10 mouse cellular contexts compared by ENCODE assay signal in the genomic region with DNA sequence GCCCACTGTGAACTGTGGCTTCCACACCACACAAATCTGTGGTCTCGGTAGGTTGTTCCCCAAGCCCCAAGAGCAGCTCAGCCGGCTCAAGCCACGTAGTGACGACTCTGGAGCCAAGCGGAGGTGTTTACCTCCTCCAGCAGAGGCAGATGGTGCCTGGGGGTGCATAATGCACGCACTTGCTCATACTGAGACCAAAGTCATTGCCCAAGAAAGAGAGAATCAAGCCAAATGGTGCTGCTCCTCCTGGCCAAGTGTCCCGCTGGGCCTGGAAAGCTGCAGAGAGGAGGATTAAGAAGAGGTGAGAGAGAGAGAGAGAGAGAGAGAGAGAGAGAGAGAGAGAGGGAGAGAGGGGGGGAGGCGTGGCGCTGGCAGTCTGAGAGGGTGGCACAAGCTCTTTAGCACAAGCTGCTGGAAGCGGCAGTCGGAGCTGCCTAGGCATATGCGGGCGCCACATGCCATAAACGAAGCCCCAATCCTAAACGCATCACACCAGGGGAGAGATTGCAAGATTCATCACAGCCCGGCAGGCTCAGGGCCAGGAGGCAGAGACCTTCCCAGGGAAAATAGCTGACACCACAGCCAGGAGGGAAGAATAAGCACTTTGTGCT.
DNase-seq lines count a peak whose midpoint lies in the region; ATAC-seq and TF ChIP-seq lines count a peak whose summit lies in the region.
"Had no signal": no experiment of that assay in that cellular context is flagged by ENCODE, and none has a peak within 500 bp of the region (broad histone marks: within the 10 kb centered on the region; RNA-seq: fewer than 3 reads in every experiment).

No protein-coding gene starts in this region.

- TF ChIP-seq CTCF in liver, postnatal 0 days (IDR thresholded peaks at IDR 0.05; ENCODE audit: low read depth): no peak

- peak; percentile 50 for ATAC-seq in hindbrain, embryonic 13.5 days (ENCODE audit: low FRiP score)
- ATAC-seq in hindbrain, embryonic 11.5 days (ENCODE audit: low FRiP score): no peak
- ATAC-seq in neural tube, embryonic 15.5 days (ENCODE audit: low FRiP score): peak; percentile 72; the same call in 1 of the 2 replicates
- no peak for ATAC-seq in megakaryocyte-erythroid progenitor cell, adult 5-6 weeks (replicated peaks; ENCODE audit: low FRiP score, low TSS enrichment, poor library complexity, severe bottlenecking)
- no peak for ATAC-seq in liver, postnatal 0 days

- no peak for DNase-seq in hindbrain, embryonic 11.5 days (ENCODE audit: low spot score)
- DNase-seq in cerebellum, adult 9-10 months: peak; percentile 84
- DNase-seq in layer of hippocampus, adult 18-20 months (ENCODE audit: low spot score in 2 of 2): peak; percentile 57 to 80
- no peak for DNase-seq in testis, postnatal 10 days (ENCODE audit: low spot score)
- no peak for DNase-seq in liver, postnatal 0 days
- DNase-seq: liver had no signal

- H3K9me3 ChIP-seq in hindbrain, embryonic 13.5 days: no peaks in the 10 kb centered on the region
- no peaks in the 10 kb centered on the region for H3K9me3 ChIP-seq in hindbrain, embryonic 11.5 days (ENCODE audit: control insufficient read depth, low read length)
- no peaks in the 10 kb centered on the region for H3K9me3 ChIP-seq in neural tube, embryonic 15.5 days (replicated peaks)
- no peaks in the 10 kb centered on the region for H3K9me3 ChIP-seq in liver, postnatal 0 days (ENCODE audit: low read length)
- H3K9me3 ChIP-seq: heart, embryonic 13.5 days had no signal

- no peak overlapping the region for H3K4me3 ChIP-seq in hindbrain, embryonic 13.5 days
- H3K4me3 ChIP-seq in hindbrain, embryonic 11.5 days (ENCODE audit: low read depth, low read length): no peak overlapping the region
- H3K4me3 ChIP-seq in neural tube, embryonic 15.5 days (replicated peaks): no peak overlapping the region
- H3K4me3 ChIP-seq in liver, postnatal 0 days (ENCODE audit: low read depth, low read length): no peak overlapping the region
- H3K4me3 ChIP-seq: heart, embryonic 13.5 days had no signal

- 0 out of 2 replicates have a peak overlapping the region, but pooled peaks have one; percentile 24 for H3K9ac ChIP-seq in hindbrain, embryonic 13.5 days
- no peak overlapping the region for H3K9ac ChIP-seq in hindbrain, embryonic 11.5 days (ENCODE audit: low read depth, low read length)
- no peak overlapping the region for H3K9ac ChIP-seq in neural tube, embryonic 15.5 days (replicated peaks)
- H3K9ac ChIP-seq in liver, postnatal 0 days (replicated peaks): no peak overlapping the region
- H3K9ac ChIP-seq: heart, embryonic 13.5 days had no signal

- no peak for TF ChIP-seq EP300 in liver, postnatal 0 days (IDR thresholded peaks at IDR 0.05; ENCODE audit: low read depth)

- no peaks in the 10 kb centered on the region for H3K27me3 ChIP-seq in hindbrain, embryonic 13.5 days
- no peaks in the 10 kb centered on the region for H3K27me3 ChIP-seq in hindbrain, embryonic 11.5 days (ENCODE audit: control insufficient read depth, insufficient read depth, low read length)
- no peaks in the 10 kb centered on the region for H3K27me3 ChIP-seq in neural tube, embryonic 15.5 days (replicated peaks)
- no peaks in the 10 kb centered on the region for H3K27me3 ChIP-seq in liver, postnatal 0 days (ENCODE audit: insufficient read depth, low read length)

- peak overlapping the region; percentile 55 for H3K27ac ChIP-seq in hindbrain, embryonic 13.5 days
- H3K27ac ChIP-seq in hindbrain, embryonic 11.5 days (ENCODE audit: low read depth, low read length): no peak overlapping the region
- H3K27ac ChIP-seq in neural tube, embryonic 15.5 days (replicated peaks): peak overlapping the region; percentile 49
- no peak overlapping the region for H3K27ac ChIP-seq in liver, postnatal 0 days (ENCODE audit: low read depth)
- H3K27ac ChIP-seq: heart, embryonic 13.5 days had no signal

- WGBS in hindbrain, embryonic 13.5 days: 19% methylated on average over 16 of the region's 16 CpGs
- WGBS in hindbrain, embryonic 11.5 days: 29% methylated on average over 16 of the region's 16 CpGs
- 11% methylated on average over 16 of the region's 16 CpGs for WGBS in neural tube, embryonic 15.5 days
- 12% methylated on average over 16 of the region's 16 CpGs for WGBS in liver, postnatal 0 days (ENCODE audit: insufficient replicate concordance)

- no peaks in the 10 kb centered on the region for H3K36me3 ChIP-seq in hindbrain, embryonic 13.5 days
- no peaks in the 10 kb centered on the region for H3K36me3 ChIP-seq in hindbrain, embryonic 11.5 days (ENCODE audit: control insufficient read depth, insufficient read depth, low read length)
- H3K36me3 ChIP-seq in neural tube, embryonic 15.5 days: no peaks in the 10 kb centered on the region
- H3K36me3 ChIP-seq in liver, postnatal 0 days (replicated peaks; ENCODE audit: insufficient read depth, low read length): no peaks in the 10 kb centered on the region
- H3K36me3 ChIP-seq: heart, embryonic 13.5 days had no signal

- 0 out of 2 replicates have a peak overlapping the region, but pooled peaks have one; percentile 3 for H3K4me2 ChIP-seq in hindbrain, embryonic 13.5 days
- no peak overlapping the region for H3K4me2 ChIP-seq in hindbrain, embryonic 11.5 days (replicated peaks; ENCODE audit: low read depth, low read length)
- H3K4me2 ChIP-seq in neural tube, embryonic 15.5 days: peak overlapping the region; percentile 25
- H3K4me2 ChIP-seq in liver, postnatal 0 days (ENCODE audit: low read depth, low read length): no peak overlapping the region
- H3K4me2 ChIP-seq: heart, embryonic 13.5 days had no signal

- peaks cover 14% of the 10 kb centered on the region for H3K4me1 ChIP-seq in hindbrain, embryonic 13.5 days (replicated peaks)
- H3K4me1 ChIP-seq in hindbrain, embryonic 11.5 days (replicated peaks; ENCODE audit: control insufficient read depth, insufficient read depth, low read length): no peaks in the 10 kb centered on the region
- peaks cover 18% of the 10 kb centered on the region for H3K4me1 ChIP-seq in neural tube, embryonic 15.5 days
- H3K4me1 ChIP-seq in liver, postnatal 0 days (ENCODE audit: insufficient read depth): no peaks in the 10 kb centered on the region
- H3K4me1 ChIP-seq: heart, embryonic 13.5 days had no signal

Comparison
In these comparisons a context has a peak if more than half of its experiments do, and no peak if none do; other contexts are left out.
1. ATAC-seq: peak in hindbrain, embryonic 13.5 days (single experiment) and neural tube, embryonic 15.5 days (single experiment); none in hindbrain, embryonic 11.5 days (single experiment), megakaryocyte-erythroid progenitor cell, adult 5-6 weeks (single experiment) and liver, postnatal 0 days (single experiment).
2. H3K27ac ChIP-seq: peak in hindbrain, embryonic 13.5 days (single experiment) and neural tube, embryonic 15.5 days (single experiment); none in hindbrain, embryonic 11.5 days (single experiment) and liver, postnatal 0 days (single experiment).
3. H3K4me2 ChIP-seq: peak in hindbrain, embryonic 13.5 days (single experiment) and neural tube, embryonic 15.5 days (single experiment); none in hindbrain, embryonic 11.5 days (single experiment) and liver, postnatal 0 days (single experiment).
4. DNase-seq: peak in cerebellum, adult 9-10 months (single experiment) and layer of hippocampus, adult 18-20 months (2 of 2); none in hindbrain, embryonic 11.5 days (single experiment), testis, postnatal 10 days (single experiment) and liver, postnatal 0 days (single experiment).